Mouse (Mus musculus) myocyte (in vitro differentiated cells): ENCODE results near the gene Il1rapl1. TPM values are rescaled to one million over a fixed set of nuclear protein-coding genes. Genes with fewer than 3 reads are reported as not detected.

Experiments
- H3K27me3 ChIP-seq: one replicate; pipeline ENCODE4 v1.6.1; 2011; ENCODE audit not compliant: control insufficient read depth, insufficient read depth, insufficient read length
- H3K36me3 ChIP-seq: one replicate; pipeline ENCODE4 v1.6.1; 2011; ENCODE audit not compliant: control insufficient read depth, insufficient read depth
- H3K4me2 ChIP-seq: one replicate; pipeline ENCODE4 v1.6.1; 2011; ENCODE audit warnings: low read depth, control low read depth
- H3K4me3 ChIP-seq: one replicate; pipeline ENCODE4 v1.5.1; 2011; ENCODE audit warnings: mild to moderate bottlenecking, control low read depth, moderate library complexity
- H3K79me2 ChIP-seq: one replicate; pipeline ENCODE4 v1.6.1; 2011; ENCODE audit not compliant: control insufficient read depth, insufficient read depth
- H3ac ChIP-seq: one replicate; pipeline ENCODE4 v1.6.1; 2011; ENCODE audit not compliant: control insufficient read depth, insufficient read length
- CEBPB ChIP-seq: IDR thresholded peaks from 2 replicates; pipeline ENCODE4 v1.6.1; 2011; ENCODE audit warnings: mild to moderate bottlenecking, moderate library complexity; ENCODE audit not compliant: poor library complexity, insufficient read depth, severe bottlenecking
- E2F4 ChIP-seq: IDR thresholded peaks from one replicate; pipeline ENCODE4 v1.6.1; 2011; ENCODE audit warnings: mild to moderate bottlenecking, control low read depth, moderate library complexity; ENCODE audit not compliant: insufficient read depth
- MAX ChIP-seq: IDR thresholded peaks from one replicate; pipeline ENCODE4 v1.6.1; 2011; ENCODE audit warnings: low read depth, mild to moderate bottlenecking, control low read depth
- MYOD1 ChIP-seq, 3 experiments: IDR thresholded peaks; one replicate each; pipeline ENCODE4 v1.6.1; 2011; ENCODE audit warnings: control low read depth in 2 of 3, low read depth in 2 of 3, mild to moderate bottlenecking in 2 of 3, moderate library complexity in 1 of 3; ENCODE audit not compliant: insufficient read length in 2 of 3, control insufficient read depth in 1 of 3
- MYOG ChIP-seq, 3 experiments: IDR thresholded peaks; one replicate each; pipeline ENCODE4 v1.6.1; 2011; ENCODE audit warnings: control low read depth in 2 of 3, low read depth in 2 of 3, mild to moderate bottlenecking in 2 of 3; ENCODE audit not compliant: insufficient read length in 2 of 3, control insufficient read depth in 1 of 3, insufficient read depth in 1 of 3
- POLR2A ChIP-seq: IDR thresholded peaks from one replicate; pipeline ENCODE4 v1.6.1; 2011; ENCODE audit warnings: low read depth, mild to moderate bottlenecking, control low read depth, moderate library complexity; ENCODE audit not compliant: insufficient read length
- POLR2AphosphoS2 ChIP-seq: IDR thresholded peaks from one replicate; pipeline ENCODE4 v1.6.1; 2011; ENCODE audit warnings: low read depth, control low read depth; ENCODE audit not compliant: insufficient read length
- REST ChIP-seq: IDR thresholded peaks from one replicate; pipeline ENCODE4 v1.6.1; 2011; ENCODE audit warnings: mild to moderate bottlenecking, control low read depth, moderate library complexity; ENCODE audit not compliant: insufficient read depth, insufficient read length
- SRF ChIP-seq: IDR thresholded peaks from one replicate; pipeline ENCODE4 v1.6.1; 2011; ENCODE audit warnings: low read depth; ENCODE audit not compliant: control insufficient read depth, insufficient read length
- TCF12 ChIP-seq: IDR thresholded peaks from one replicate; pipeline ENCODE4 v1.6.1; 2011; ENCODE audit warnings: mild to moderate bottlenecking, control low read depth; ENCODE audit not compliant: poor library complexity, insufficient read depth, severe bottlenecking
- TCF3 ChIP-seq: IDR thresholded peaks from one replicate; pipeline ENCODE4 v1.6.1; 2011; ENCODE audit warnings: low read depth, control low read depth; ENCODE audit not compliant: insufficient read length
- USF1 ChIP-seq: IDR thresholded peaks from one replicate; pipeline ENCODE4 v1.6.1; 2011; ENCODE audit warnings: low read depth, mild to moderate bottlenecking, control low read depth, moderate library complexity
- polyA plus RNA-seq: library from polyadenylated mRNA; unstranded; fragments of >200 nt; fragmentation: generic; extraction: Trizol; gene quantifications from one replicate; pipeline ENCODE4 v1.2.1, GENCODE M21; 2012; ENCODE audit warnings: missing spikeins

The Il1rapl1 gene
- polyA plus RNA-seq, 1 experiment = not detected

DNA sequence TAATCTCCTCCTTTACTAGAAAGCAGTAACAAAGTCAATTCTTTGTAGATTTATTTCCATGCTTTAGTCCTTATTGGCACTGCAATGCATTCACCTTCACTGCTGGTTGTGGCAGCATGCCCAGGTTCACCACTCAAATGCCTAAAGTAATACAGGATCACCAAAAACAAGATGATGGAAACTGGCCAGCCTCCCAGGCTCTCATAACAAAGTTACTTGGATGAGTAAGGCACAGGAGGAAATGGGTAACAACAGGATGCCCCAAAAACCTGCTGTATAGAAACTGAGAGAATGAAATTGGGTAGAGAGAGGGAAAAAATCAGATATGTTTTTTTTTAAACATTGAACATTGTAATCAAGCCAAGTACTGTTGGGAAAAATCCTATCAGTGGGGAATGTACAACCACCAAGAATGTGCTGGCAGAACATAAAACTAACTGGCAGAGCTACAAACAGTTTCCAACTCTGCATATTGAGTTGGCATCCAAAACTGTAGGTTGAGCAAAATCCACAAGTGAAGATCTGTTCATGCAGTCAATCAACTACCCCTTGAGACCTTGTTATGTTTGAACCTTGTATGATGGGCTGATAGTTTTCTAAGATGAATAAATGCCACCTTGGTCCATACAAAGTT is 21.4 kb downstream of the Il1rapl1 start:
- H3ac ChIP-seq = no peak overlapping the region
- no peaks in the 10 kb centered on the region for H3K79me2 ChIP-seq
- H3K4me2 ChIP-seq = no peak overlapping the region
- TF ChIP-seq E2F4 = no peak
- no peak overlapping the region for H3K4me3 ChIP-seq
- no peaks in the 10 kb centered on the region for H3K36me3 ChIP-seq
- no peaks in the 10 kb centered on the region for H3K27me3 ChIP-seq

DNA sequence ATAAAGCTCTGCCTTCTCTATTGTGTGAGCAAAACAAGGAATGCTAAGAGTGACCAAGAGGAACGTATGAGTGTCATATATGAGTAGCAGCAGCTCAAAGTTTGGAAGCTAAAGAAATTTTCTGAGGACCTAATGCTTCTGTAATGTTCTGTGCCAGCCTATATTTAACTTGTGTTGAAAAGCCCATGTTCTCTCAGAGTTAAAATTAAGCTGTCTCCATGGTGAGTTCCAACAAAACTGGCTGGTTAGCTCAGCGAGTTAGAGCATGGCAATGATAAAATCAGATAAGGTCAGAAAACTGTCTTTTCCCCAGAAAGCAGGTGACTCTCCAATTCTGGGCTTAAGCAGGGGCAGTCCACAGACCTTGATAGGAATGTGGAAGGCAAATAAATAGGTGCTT is 25.6 kb downstream of the Il1rapl1 start:
- Histone ChIP-seq H3K4me3 (no peak overlapping the region), H3K4me2 (no peak overlapping the region), H3ac (no peak overlapping the region), H3K79me2 (no peaks in the 10 kb centered on the region), H3K36me3 (no peaks in the 10 kb centered on the region), H3K27me3 (no peaks in the 10 kb centered on the region)
- TF ChIP-seq TCF12 (no peak), SRF (no peak), MAX (no peak), POLR2A (no peak), USF1 (no peak), E2F4 (no peak), TCF3 (no peak), POLR2AphosphoS2 (no peak), CEBPB (no peak), MYOG (IDR thresholded peaks at IDR 0.05; ENCODE audit: control insufficient read depth in 1 of 3, insufficient read depth in 1 of 3, insufficient read length in 2 of 3, low read depth in 2 of 3) (no peak), MYOD1 (IDR thresholded peaks at IDR 0.05; ENCODE audit: control insufficient read depth in 1 of 3, insufficient read length in 2 of 3, low read depth in 2 of 3) (no peak), REST (no peak)

DNA sequence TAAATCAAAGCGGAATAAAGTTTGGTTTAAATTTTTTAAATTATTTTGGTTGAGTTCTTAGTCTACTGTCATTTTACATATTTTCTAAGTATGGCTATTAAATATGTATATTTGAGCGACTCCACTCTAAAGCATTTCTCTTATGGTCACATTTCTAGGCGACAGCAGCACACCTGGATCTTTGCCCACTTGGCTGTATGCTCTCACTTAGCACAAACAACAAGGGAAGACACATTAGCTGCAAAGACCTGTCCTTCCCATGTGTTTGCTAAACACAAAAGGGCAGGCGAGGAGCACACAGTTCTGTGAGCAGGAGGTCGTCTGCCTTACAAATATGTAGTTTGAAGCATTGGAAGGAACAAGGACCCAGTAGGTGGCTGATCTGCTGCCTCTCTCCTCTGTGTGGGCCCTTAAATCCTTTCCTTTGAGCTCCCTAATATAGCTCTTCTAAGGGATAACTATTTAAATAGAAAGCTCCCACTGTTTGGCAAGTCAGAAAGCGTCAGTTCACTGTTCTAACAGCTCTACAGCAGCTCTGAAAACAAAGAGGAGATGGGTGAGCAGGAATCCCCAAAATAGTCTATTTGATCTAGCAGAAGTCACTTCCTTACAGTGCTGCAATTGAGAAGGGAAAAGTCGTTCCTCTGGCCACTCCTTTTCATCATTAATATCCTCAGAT is 42.6 kb downstream of the Il1rapl1 start:
- Histone ChIP-seq H3K79me2 (no peaks in the 10 kb centered on the region), H3K27me3 (no peaks in the 10 kb centered on the region), H3K4me3 (no peak overlapping the region), H3K36me3 (no peaks in the 10 kb centered on the region), H3K4me2 (no peak overlapping the region), H3ac (no peak overlapping the region)
- TF ChIP-seq E2F4 (no peak), MAX (no peak), MYOG (IDR thresholded peaks at IDR 0.05; ENCODE audit: control insufficient read depth in 1 of 3, insufficient read depth in 1 of 3, insufficient read length in 2 of 3, low read depth in 2 of 3) (no peak), CEBPB (no peak), SRF (no peak), TCF3 (no peak), POLR2A (no peak), MYOD1 (IDR thresholded peaks at IDR 0.05; ENCODE audit: control insufficient read depth in 1 of 3, insufficient read length in 2 of 3, low read depth in 2 of 3) (no peak), POLR2AphosphoS2 (no peak), TCF12 (no peak), REST (no peak), USF1 (no peak)

DNA sequence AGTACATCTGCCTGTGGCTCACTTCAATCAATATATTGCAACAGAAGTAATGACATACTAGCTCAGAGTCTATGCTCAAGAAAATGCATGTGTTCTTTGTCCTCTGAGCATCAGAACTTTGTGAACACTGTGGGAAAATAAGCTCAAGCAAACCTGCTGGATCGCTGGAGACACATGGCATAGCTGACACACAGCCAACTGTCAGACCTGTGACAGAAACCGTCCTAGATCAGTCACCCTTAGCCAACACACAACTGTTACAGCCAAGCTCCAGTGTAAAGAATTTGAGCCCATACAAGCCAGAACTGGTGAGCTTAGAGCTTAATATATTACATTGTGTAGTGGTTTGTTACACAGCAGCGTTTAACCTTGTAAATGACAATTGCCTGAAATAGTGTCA is 45.1 kb downstream of the Il1rapl1 start:
- H3K4me3 ChIP-seq = no peak overlapping the region
- no peaks in the 10 kb centered on the region for H3K79me2 ChIP-seq
- no peak overlapping the region for H3ac ChIP-seq
- H3K36me3 ChIP-seq = no peaks in the 10 kb centered on the region
- no peak for TF ChIP-seq TCF3
- no peak for TF ChIP-seq POLR2A
- no peak for TF ChIP-seq E2F4
- TF ChIP-seq MYOD1 (IDR thresholded peaks at IDR 0.05; ENCODE audit: control insufficient read depth in 1 of 3, insufficient read length in 2 of 3, low read depth in 2 of 3) = no peak
- no peak for TF ChIP-seq SRF
- TF ChIP-seq REST = no peak
- no peak for TF ChIP-seq USF1
- no peak for TF ChIP-seq MYOG (IDR thresholded peaks at IDR 0.05; ENCODE audit: control insufficient read depth in 1 of 3, insufficient read depth in 1 of 3, insufficient read length in 2 of 3, low read depth in 2 of 3)
- no peak for TF ChIP-seq POLR2AphosphoS2
- no peak for TF ChIP-seq MAX
- TF ChIP-seq CEBPB = no peak
- TF ChIP-seq TCF12 = no peak
- H3K4me2 ChIP-seq = no peak overlapping the region
- no peaks in the 10 kb centered on the region for H3K27me3 ChIP-seq

DNA sequence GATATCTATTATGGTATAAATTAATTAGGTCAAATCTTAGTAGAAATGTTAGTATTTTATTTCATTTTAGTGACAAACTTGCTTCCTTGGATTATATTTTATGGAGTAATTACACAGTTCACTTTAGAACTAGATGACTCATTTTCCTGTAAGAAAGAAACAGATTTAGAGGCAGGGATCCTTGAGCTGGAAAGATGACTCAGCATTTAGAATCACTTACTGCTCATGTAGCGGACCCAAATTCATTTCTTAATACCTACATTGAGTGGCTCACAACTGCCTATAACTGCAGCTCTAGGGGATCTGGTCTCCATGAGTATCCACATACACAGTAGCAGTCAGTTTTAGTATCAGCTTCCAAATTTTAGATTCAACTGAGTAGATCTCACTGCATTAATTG is 71.9 kb downstream of the Il1rapl1 start:
- Histone ChIP-seq H3K79me2 (no peaks in the 10 kb centered on the region), H3ac (no peak overlapping the region), H3K4me2 (no peak overlapping the region), H3K36me3 (no peaks in the 10 kb centered on the region), H3K4me3 (no peak overlapping the region), H3K27me3 (no peaks in the 10 kb centered on the region)
- TF ChIP-seq MAX (no peak), POLR2AphosphoS2 (no peak), USF1 (no peak), TCF3 (no peak), POLR2A (no peak), CEBPB (no peak), SRF (no peak), REST (no peak), MYOG (IDR thresholded peaks at IDR 0.05; ENCODE audit: control insufficient read depth in 1 of 3, insufficient read depth in 1 of 3, insufficient read length in 2 of 3, low read depth in 2 of 3) (no peak), E2F4 (no peak), MYOD1 (IDR thresholded peaks at IDR 0.05; ENCODE audit: control insufficient read depth in 1 of 3, insufficient read length in 2 of 3, low read depth in 2 of 3) (no peak), TCF12 (no peak)
